Mouse (Mus musculus) spleen, adult 2 months (tissue): Measurements from ENCODE around the gene Wdr53.

Experiments
- CTCF ChIP-seq: fragments of 200-500 bp; IDR thresholded peaks from 2 replicates; pipeline ENCODE4 v1.5.1; 2011; ENCODE audit warnings: mild to moderate bottlenecking, inconsistent platforms; ENCODE audit not compliant: insufficient read depth, insufficient read length, insufficient replicate concordance; ENCODE audit errors: extremely low read depth
- POLR2A ChIP-seq: fragments of 200-500 bp; IDR thresholded peaks from 2 replicates; pipeline ENCODE4 v1.6.1; 2011; ENCODE audit warnings: low read depth, low read length, inconsistent platforms

- TF ChIP-seq CTCF: no peak
- TF ChIP-seq POLR2A: no peak
Measured at GRCm38 (mm10) chr16:32291821-32292220, 44.8 kb downstream of the Wdr53 start.
